Mouse (Mus musculus): Measurements from ENCODE around the gene St6galnac4. TPM values are rescaled to one million over a fixed set of nuclear protein-coding genes. Genes with fewer than 3 reads are reported as not detected.

The St6galnac4 gene
- total and polyA plus RNA-seq, 3 experiments = 6.7 to 20.8 (median 15.4) TPM

GRCm38 (mm10) chr2:32566536-32567063 lies 20.3 kb upstream of the St6galnac4 start:
- Histone ChIP-seq H3K36me3 (replicated peaks) (peaks cover 73% of the 10 kb centered on the region), H3K4me3 (ENCODE audit: low read depth, low read length) (no peak overlapping the region), H3K9me3 (replicated peaks) (no peaks in the 10 kb centered on the region), H3K27me3 (ENCODE audit: insufficient read depth, low read length) (no peaks in the 10 kb centered on the region), H3K4me1 (ENCODE audit: insufficient read depth, low read depth, low read length) (peaks cover 24% of the 10 kb centered on the region)
- DNase-seq (ENCODE audit: low spot score) (peak; percentile 70), ATAC-seq (ENCODE audit: extremely low read depth, insufficient number of reproducible peaks, low FRiP score, poor library complexity, severe bottlenecking) (no peak)
- TF ChIP-seq CTCF (IDR thresholded peaks at IDR 0.05; ENCODE audit: low read depth, low read length) (peak; percentile 81), GATA2 (IDR thresholded peaks at IDR 0.05; ENCODE audit: borderline replicate concordance, low read depth, low read length) (no peak)

GRCm38 (mm10) chr2:32568149-32568548 lies 18.7 kb upstream of the St6galnac4 start:
- no peak for TF ChIP-seq TAL1 (conservative IDR thresholded peaks at IDR 0.05; ENCODE audit: low read depth, low read length)
- no peak for TF ChIP-seq GATA1 (IDR thresholded peaks at IDR 0.05; ENCODE audit: borderline replicate concordance, low read length)
- TF ChIP-seq CTCF (IDR thresholded peaks at IDR 0.05; ENCODE audit: low read depth, low read length) = no peak
- TF ChIP-seq GATA2 (IDR thresholded peaks at IDR 0.05; ENCODE audit: borderline replicate concordance, low read depth, low read length) = no peak
- no peak for TF ChIP-seq POLR2AphosphoS5 (IDR thresholded peaks at IDR 0.05; ENCODE audit: insufficient replicate concordance, low read depth, low read length)
- no peak for ATAC-seq (ENCODE audit: extremely low read depth, insufficient number of reproducible peaks, low FRiP score, poor library complexity, severe bottlenecking)
- H3K27me3 ChIP-seq (ENCODE audit: insufficient read depth, low read length) = no peaks in the 10 kb centered on the region
- peak; percentile 21 for DNase-seq (ENCODE audit: low spot score)
- peaks cover 40% of the 10 kb centered on the region for H3K4me1 ChIP-seq (ENCODE audit: insufficient read depth, low read depth, low read length)
- H3K4me3 ChIP-seq (ENCODE audit: low read depth, low read length) = no peak overlapping the region; the same call in 1 of the 2 replicates
- H3K36me3 ChIP-seq (replicated peaks) = peaks cover 76% of the 10 kb centered on the region
- H3K9me3 ChIP-seq (replicated peaks) = no peaks in the 10 kb centered on the region

DNA sequence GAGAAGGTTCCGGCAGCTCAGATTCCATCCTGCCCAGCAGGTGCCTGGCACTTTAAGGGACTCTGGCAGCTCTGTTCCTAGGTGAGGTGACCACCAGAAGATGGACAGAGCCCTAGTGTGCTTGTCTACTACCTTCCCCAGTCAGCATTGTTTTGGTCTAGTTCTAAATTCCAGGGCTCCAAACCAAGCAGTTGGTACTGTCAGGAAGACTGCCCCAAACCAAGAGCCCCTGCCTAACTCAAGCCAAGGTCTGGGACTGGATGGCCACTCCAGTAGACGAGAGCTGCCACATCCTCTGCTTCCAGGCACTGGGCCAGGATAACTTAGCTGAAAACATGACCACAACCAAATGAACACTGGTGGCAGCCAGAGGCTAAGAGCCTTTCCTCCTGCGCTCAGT lies 18.0 kb upstream of the St6galnac4 start:
- H3K4me3 ChIP-seq (ENCODE audit: low read depth, low read length) = no peak overlapping the region
- TF ChIP-seq GATA1 (IDR thresholded peaks at IDR 0.05; ENCODE audit: borderline replicate concordance, low read length) = no peak
- H3K36me3 ChIP-seq (replicated peaks) = peaks cover 76% of the 10 kb centered on the region
- DNase-seq (ENCODE audit: low spot score) (no peak), ATAC-seq (ENCODE audit: extremely low read depth, insufficient number of reproducible peaks, low FRiP score, poor library complexity, severe bottlenecking) (no peak)
- H3K27me3 ChIP-seq (ENCODE audit: insufficient read depth, low read length) = no peaks in the 10 kb centered on the region
- H3K4me1 ChIP-seq (ENCODE audit: insufficient read depth, low read depth, low read length) = peaks cover 41% of the 10 kb centered on the region
- H3K9me3 ChIP-seq (replicated peaks) = no peaks in the 10 kb centered on the region

- Histone ChIP-seq H3K4me1 (ENCODE audit: insufficient read depth, low read depth, low read length) (peaks cover 44% of the 10 kb centered on the region), H3K27me3 (ENCODE audit: insufficient read depth, low read length) (peaks cover 5% of the 10 kb centered on the region; the same call in 1 of the 2 replicates), H3K4me3 (ENCODE audit: low read depth, low read length) (peak within 1 kb of the TSS; percentile 77), H3K36me3 (replicated peaks) (peaks cover 72% of the 10 kb centered on the region), H3K9me3 (replicated peaks) (no peaks in the 10 kb centered on the region)
- TF ChIP-seq CTCF (IDR thresholded peaks at IDR 0.05; ENCODE audit: low read depth, low read length) = no peak
- DNase-seq (ENCODE audit: low spot score) (peak; percentile 96), ATAC-seq (ENCODE audit: extremely low read depth, insufficient number of reproducible peaks, low FRiP score, poor library complexity, severe bottlenecking) (peak; percentile 81)
These were observed 16.0 kb upstream of the St6galnac4 start, which contains the start of gene Dpm2 for GRCm38 (mm10) chr2:32570698-32571494. Dpm2 (plus strand) TSS chr2:32570858.

DNA sequence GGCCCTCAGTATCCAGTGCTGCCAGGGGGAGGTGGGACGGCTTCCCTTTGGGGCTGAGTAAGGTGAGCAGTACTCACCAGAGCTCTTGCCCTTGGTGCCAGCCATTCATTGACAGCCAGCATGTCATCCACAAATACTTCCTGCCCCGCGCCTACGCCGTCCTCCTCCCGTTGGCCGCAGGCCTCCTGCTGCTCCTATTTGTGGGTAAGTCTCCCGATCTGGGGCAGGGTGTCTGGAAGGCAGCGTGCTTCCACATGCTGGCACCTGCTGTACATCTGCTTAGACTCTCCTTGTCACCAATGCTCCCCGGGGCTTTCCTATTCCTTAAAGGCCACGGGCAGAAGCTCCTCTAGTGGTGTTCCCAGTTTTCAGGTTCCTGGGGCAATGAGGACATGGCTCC lies 14.7 kb upstream of the St6galnac4 start:
- peaks cover 8% of the 10 kb centered on the region; the same call in 1 of the 2 replicates for H3K27me3 ChIP-seq (ENCODE audit: insufficient read depth, low read length)
- TF ChIP-seq GATA2 (IDR thresholded peaks at IDR 0.05; ENCODE audit: borderline replicate concordance, low read depth, low read length) = no peak
- no peak for TF ChIP-seq CTCF (IDR thresholded peaks at IDR 0.05; ENCODE audit: low read depth, low read length)
- no peak for TF ChIP-seq TAL1 (conservative IDR thresholded peaks at IDR 0.05; ENCODE audit: low read depth, low read length)
- no peak for TF ChIP-seq GATA1 (IDR thresholded peaks at IDR 0.05; ENCODE audit: borderline replicate concordance, low read length)
- TF ChIP-seq POLR2AphosphoS5 (IDR thresholded peaks at IDR 0.05; ENCODE audit: insufficient replicate concordance, low read depth, low read length) = no peak
- peaks cover 66% of the 10 kb centered on the region for H3K36me3 ChIP-seq (replicated peaks)
- ATAC-seq (ENCODE audit: extremely low read depth, insufficient number of reproducible peaks, low FRiP score, poor library complexity, severe bottlenecking) = no peak
- no peaks in the 10 kb centered on the region for H3K9me3 ChIP-seq (replicated peaks)
- peaks cover 36% of the 10 kb centered on the region for H3K4me1 ChIP-seq (ENCODE audit: insufficient read depth, low read depth, low read length)
- H3K4me3 ChIP-seq (ENCODE audit: low read depth, low read length) = peak overlapping the region; percentile 77; the same call in 1 of the 2 replicates
- no peak for DNase-seq (ENCODE audit: low spot score)

DNA sequence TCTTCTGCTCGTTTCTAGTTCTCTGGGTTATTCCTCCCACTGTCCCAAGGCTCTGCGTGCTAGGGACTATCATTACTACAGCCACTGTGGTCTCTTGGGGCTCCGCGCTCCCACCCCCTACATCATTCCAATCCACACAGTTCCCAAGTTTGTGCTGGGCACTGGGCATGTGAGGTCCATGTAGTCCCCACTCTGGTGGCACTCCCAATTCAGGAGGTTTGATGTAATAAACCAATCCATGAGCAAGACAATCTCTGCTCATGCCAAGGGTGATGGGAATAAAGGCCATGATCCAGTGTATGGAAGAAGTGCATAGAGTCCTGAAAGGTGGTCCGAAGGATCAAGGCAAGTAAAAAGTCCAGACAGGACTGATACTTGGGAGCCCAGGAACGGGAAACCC lies 12.4 kb upstream of the St6galnac4 start, which contains the start of gene Pip5kl1:
Pip5kl1 (plus strand) TSS at position 301 of the 400 bp plus-strand sequence.
- Histone ChIP-seq H3K4me1 (ENCODE audit: insufficient read depth, low read depth, low read length) (peaks cover 29% of the 10 kb centered on the region), H3K27me3 (ENCODE audit: insufficient read depth, low read length) (peaks cover 22% of the 10 kb centered on the region), H3K36me3 (replicated peaks) (peaks cover 46% of the 10 kb centered on the region), H3K9me3 (replicated peaks) (no peaks in the 10 kb centered on the region), H3K4me3 (ENCODE audit: low read depth, low read length) (no peak within 1 kb of the TSS)
- no peak for DNase-seq (ENCODE audit: low spot score)
- TF ChIP-seq GATA2 (IDR thresholded peaks at IDR 0.05; ENCODE audit: borderline replicate concordance, low read depth, low read length) (no peak), GATA1 (IDR thresholded peaks at IDR 0.05; ENCODE audit: borderline replicate concordance, low read length) (no peak), POLR2AphosphoS5 (IDR thresholded peaks at IDR 0.05; ENCODE audit: insufficient replicate concordance, low read depth, low read length) (no peak), TAL1 (conservative IDR thresholded peaks at IDR 0.05; ENCODE audit: low read depth, low read length) (no peak), CTCF (IDR thresholded peaks at IDR 0.05; ENCODE audit: low read depth, low read length) (no peak)
- ATAC-seq (ENCODE audit: extremely low read depth, insufficient number of reproducible peaks, low FRiP score, poor library complexity, severe bottlenecking) = no peak
